Mouse (Mus musculus): ENCODE results near the gene Vasp.

The Vasp gene

GRCm38 (mm10) chr7:19271238-19272172 lies at the start of gene Vasp:
Vasp (minus strand) TSS chr7:19271817.
- peak; percentile 85 for DNase-seq (ENCODE audit: inconsistent ontology term)

GRCm38 (mm10) chr7:19320637-19321036 lies 49.0 kb upstream of the Vasp start:
- no peak for DNase-seq (ENCODE audit: inconsistent ontology term)

- peak; percentile 98 for DNase-seq (ENCODE audit: inconsistent ontology term)
Observed at GRCm38 (mm10) chr7:19319906-19320305, 48.3 kb upstream of the Vasp start.

- peak; percentile 54 for DNase-seq (ENCODE audit: inconsistent ontology term)
Observed at GRCm38 (mm10) chr7:19319458-19319857, 47.8 kb upstream of the Vasp start.

- no peak for DNase-seq (ENCODE audit: inconsistent ontology term)
Observed at GRCm38 (mm10) chr7:19318676-19319075, 47.1 kb upstream of the Vasp start.

GRCm38 (mm10) chr7:19318201-19318600 lies 46.6 kb upstream of the Vasp start:
- no peak for DNase-seq (ENCODE audit: inconsistent ontology term)

GRCm38 (mm10) chr7:19316451-19317161 lies 45.0 kb upstream of the Vasp start:
- peak; percentile 87 for DNase-seq (ENCODE audit: inconsistent ontology term)

- no peak for DNase-seq (ENCODE audit: inconsistent ontology term)
Observed at GRCm38 (mm10) chr7:19314033-19314432, 42.4 kb upstream of the Vasp start.

GRCm38 (mm10) chr7:19311991-19312390 lies 40.4 kb upstream of the Vasp start:
- DNase-seq (ENCODE audit: inconsistent ontology term), result no peak

GRCm38 (mm10) chr7:19309884-19310641 lies 38.4 kb upstream of the Vasp start, which contains the start of gene Fosb:
Fosb (minus strand) TSS chr7:19310051.
- DNase-seq (ENCODE audit: inconsistent ontology term), result peak; percentile 98

- DNase-seq (ENCODE audit: inconsistent ontology term), result no peak
Observed at GRCm38 (mm10) chr7:19309278-19309883, 37.8 kb upstream of the Vasp start.

- peak; percentile 96 for DNase-seq (ENCODE audit: inconsistent ontology term)
Observed at GRCm38 (mm10) chr7:19308454-19309277, 37.0 kb upstream of the Vasp start.

GRCm38 (mm10) chr7:19307739-19308453 lies 36.3 kb upstream of the Vasp start:
- DNase-seq (ENCODE audit: inconsistent ontology term), result peak; percentile 90

- no peak for DNase-seq (ENCODE audit: inconsistent ontology term)
Observed at GRCm38 (mm10) chr7:19306819-19307738, 35.5 kb upstream of the Vasp start.

- no peak for DNase-seq (ENCODE audit: inconsistent ontology term)
Observed at GRCm38 (mm10) chr7:19305796-19306765, 34.5 kb upstream of the Vasp start.

GRCm38 (mm10) chr7:19305413-19305735 lies 33.8 kb upstream of the Vasp start:
- no peak for DNase-seq (ENCODE audit: inconsistent ontology term)

GRCm38 (mm10) chr7:19304501-19305412 lies 33.1 kb upstream of the Vasp start:
- peak; percentile 33 for DNase-seq (ENCODE audit: inconsistent ontology term)
